Mouse (Mus musculus): ENCODE results near the gene Trnau1ap. TPM values are rescaled to one million over a fixed set of nuclear protein-coding genes. Genes with fewer than 3 reads are reported as not detected.

The Trnau1ap gene
- polyA plus RNA-seq, 1 experiment = 29.6 TPM

- TF ChIP-seq POLR2A (IDR thresholded peaks at IDR 0.05; ENCODE audit: low read depth, low read length) (peak; percentile 85), CTCF (IDR thresholded peaks at IDR 0.05; ENCODE audit: borderline replicate concordance, insufficient read depth, low read length) (peak; percentile 45; the same call in 1 of the 2 replicates)
- Histone ChIP-seq H3K4me3 (ENCODE audit: insufficient read depth, low read length) (peak overlapping the region; percentile 60), H3K4me1 (ENCODE audit: control insufficient read depth, insufficient read depth, low read length) (no peaks in the 10 kb centered on the region), H3K27ac (ENCODE audit: insufficient read depth, low read length) (peak overlapping the region; percentile 50)
Observed at GRCm38 (mm10) chr4:132345135-132345842, 16.0 kb upstream of the Trnau1ap start.

GRCm38 (mm10) chr4:132344403-132345134 lies 15.2 kb upstream of the Trnau1ap start:
- peak overlapping the region; percentile 60 for H3K4me3 ChIP-seq (ENCODE audit: insufficient read depth, low read length)
- peak overlapping the region; percentile 38 for H3K27ac ChIP-seq (ENCODE audit: insufficient read depth, low read length)
- TF ChIP-seq CTCF (IDR thresholded peaks at IDR 0.05; ENCODE audit: borderline replicate concordance, insufficient read depth, low read length) = no peak
- TF ChIP-seq POLR2A (IDR thresholded peaks at IDR 0.05; ENCODE audit: low read depth, low read length) = 0 out of 2 replicates have a peak, but pooled peaks have one; percentile 7
- no peaks in the 10 kb centered on the region for H3K4me1 ChIP-seq (ENCODE audit: control insufficient read depth, insufficient read depth, low read length)

- Histone ChIP-seq H3K27ac (ENCODE audit: insufficient read depth, low read length) (no peak overlapping the region), H3K4me1 (ENCODE audit: control insufficient read depth, insufficient read depth, low read length) (no peaks in the 10 kb centered on the region), H3K4me3 (ENCODE audit: insufficient read depth, low read length) (no peak overlapping the region)
- TF ChIP-seq POLR2A (IDR thresholded peaks at IDR 0.05; ENCODE audit: low read depth, low read length) (no peak), CTCF (IDR thresholded peaks at IDR 0.05; ENCODE audit: borderline replicate concordance, insufficient read depth, low read length) (no peak)
Observed at GRCm38 (mm10) chr4:132341451-132341850, 12.1 kb upstream of the Trnau1ap start.

- TF ChIP-seq POLR2A (IDR thresholded peaks at IDR 0.05; ENCODE audit: low read depth, low read length) (no peak), CTCF (IDR thresholded peaks at IDR 0.05; ENCODE audit: borderline replicate concordance, insufficient read depth, low read length) (no peak)
- Histone ChIP-seq H3K4me3 (ENCODE audit: insufficient read depth, low read length) (no peak overlapping the region), H3K4me1 (ENCODE audit: control insufficient read depth, insufficient read depth, low read length) (no peaks in the 10 kb centered on the region), H3K27ac (ENCODE audit: insufficient read depth, low read length) (no peak overlapping the region)
Observed at GRCm38 (mm10) chr4:132338943-132339342, 9.6 kb upstream of the Trnau1ap start.

- no peak overlapping the region for H3K4me3 ChIP-seq (ENCODE audit: insufficient read depth, low read length)
- TF ChIP-seq POLR2A (IDR thresholded peaks at IDR 0.05; ENCODE audit: low read depth, low read length) (no peak), CTCF (IDR thresholded peaks at IDR 0.05; ENCODE audit: borderline replicate concordance, insufficient read depth, low read length) (no peak)
- peaks cover 4% of the 10 kb centered on the region for H3K4me1 ChIP-seq (ENCODE audit: control insufficient read depth, insufficient read depth, low read length)
- H3K27ac ChIP-seq (ENCODE audit: insufficient read depth, low read length) = no peak overlapping the region
Observed at GRCm38 (mm10) chr4:132332880-132333279, 3.5 kb upstream of the Trnau1ap start.

- no peak overlapping the region for H3K4me3 ChIP-seq (ENCODE audit: insufficient read depth, low read length)
- no peak for TF ChIP-seq POLR2A (IDR thresholded peaks at IDR 0.05; ENCODE audit: low read depth, low read length)
- TF ChIP-seq CTCF (IDR thresholded peaks at IDR 0.05; ENCODE audit: borderline replicate concordance, insufficient read depth, low read length) = no peak
- peaks cover 4% of the 10 kb centered on the region for H3K4me1 ChIP-seq (ENCODE audit: control insufficient read depth, insufficient read depth, low read length)
- H3K27ac ChIP-seq (ENCODE audit: insufficient read depth, low read length) = no peak overlapping the region
Observed at GRCm38 (mm10) chr4:132331960-132332359, 2.6 kb upstream of the Trnau1ap start.

- Histone ChIP-seq H3K4me1 (ENCODE audit: control insufficient read depth, insufficient read depth, low read length) (peaks cover 4% of the 10 kb centered on the region), H3K4me3 (ENCODE audit: insufficient read depth, low read length) (peak overlapping the region; percentile 76), H3K27ac (ENCODE audit: insufficient read depth, low read length) (peak overlapping the region; percentile 92)
- TF ChIP-seq CTCF (IDR thresholded peaks at IDR 0.05; ENCODE audit: borderline replicate concordance, insufficient read depth, low read length) (no peak), POLR2A (IDR thresholded peaks at IDR 0.05; ENCODE audit: low read depth, low read length) (no peak)
Observed at GRCm38 (mm10) chr4:132329835-132330354, 557 bp upstream of the Trnau1ap start.

GRCm38 (mm10) chr4:132328391-132328982 lies 851 bp downstream of the Trnau1ap start:
- TF ChIP-seq CTCF (IDR thresholded peaks at IDR 0.05; ENCODE audit: borderline replicate concordance, insufficient read depth, low read length) = no peak
- TF ChIP-seq POLR2A (IDR thresholded peaks at IDR 0.05; ENCODE audit: low read depth, low read length) = no peak
- peak overlapping the region; percentile 65; the same call in 1 of the 2 replicates for H3K27ac ChIP-seq (ENCODE audit: insufficient read depth, low read length)
- H3K4me3 ChIP-seq (ENCODE audit: insufficient read depth, low read length) = peak overlapping the region; percentile 76
- H3K4me1 ChIP-seq (ENCODE audit: control insufficient read depth, insufficient read depth, low read length) = peaks cover 4% of the 10 kb centered on the region

- peaks cover 4% of the 10 kb centered on the region for H3K4me1 ChIP-seq (ENCODE audit: control insufficient read depth, insufficient read depth, low read length)
- TF ChIP-seq POLR2A (IDR thresholded peaks at IDR 0.05; ENCODE audit: low read depth, low read length) (no peak), CTCF (IDR thresholded peaks at IDR 0.05; ENCODE audit: borderline replicate concordance, insufficient read depth, low read length) (no peak)
- H3K4me3 ChIP-seq (ENCODE audit: insufficient read depth, low read length) = no peak overlapping the region
- no peak overlapping the region for H3K27ac ChIP-seq (ENCODE audit: insufficient read depth, low read length)
Observed at GRCm38 (mm10) chr4:132326481-132326880, 2.9 kb downstream of the Trnau1ap start.
